Mouse (Mus musculus): ENCODE results near the gene Ndufab1.
A peak's percentile ranks its signal among the peaks of the same experiment; 100 is the strongest.
"Not testable (repeated sequence)": the region's sequence is repeated elsewhere in the genome, so short reads cannot be mapped to it uniquely, and the experiment has no call there.

Ndufab1 gene

DNA sequence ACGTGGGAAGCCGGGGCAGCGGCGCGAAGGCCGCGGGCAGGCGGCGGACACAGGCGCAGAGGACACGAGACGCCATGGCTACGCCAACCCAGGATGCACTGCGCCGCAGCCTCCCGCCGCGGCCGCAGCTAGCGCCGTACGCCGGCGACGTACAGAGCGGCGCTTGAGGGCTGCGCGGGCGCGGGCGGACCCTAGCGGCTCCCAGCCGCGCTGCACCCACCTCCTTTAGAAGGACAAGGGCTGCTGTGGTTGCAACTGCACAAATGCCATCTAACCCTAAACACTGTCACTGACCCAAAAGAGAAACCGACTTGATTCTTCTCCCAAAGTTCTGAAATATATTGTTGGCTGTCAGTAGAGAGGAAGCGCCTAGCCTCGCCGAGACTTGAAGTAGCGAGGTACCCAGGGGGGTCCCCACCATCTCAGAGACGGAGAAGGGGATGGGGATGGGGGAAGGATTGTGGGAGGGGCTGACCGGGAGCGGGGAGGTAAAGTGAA lies at the start of gene Ndufab1:
Gene Ndufab1 (minus strand): TSS at position 140 of the 498 bp plus-strand sequence.
- DNase-seq (ENCODE audit: low spot score in 2 of 2) = peak; percentile 86 to 93

DNA sequence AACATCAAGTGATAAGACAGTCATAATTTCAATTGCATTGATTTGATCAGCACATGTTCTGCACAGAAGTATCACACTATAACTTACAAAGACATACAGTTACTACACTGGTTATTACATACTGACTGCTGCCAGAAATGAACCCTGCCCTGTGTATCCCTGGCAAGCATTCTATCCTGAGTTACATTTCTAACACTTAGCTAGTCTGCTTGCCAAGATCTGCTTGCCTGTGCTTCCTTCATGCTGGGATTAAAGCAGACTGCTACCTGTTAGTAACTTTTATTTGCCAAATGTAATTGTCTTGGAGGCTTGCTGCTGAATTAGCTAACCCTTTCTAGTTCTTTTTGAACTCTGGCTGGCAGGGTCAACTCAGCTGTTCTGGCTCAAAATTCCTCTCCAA lies 39.3 kb upstream of the Ndufab1 start:
- no peak for DNase-seq (ENCODE audit: low spot score in 2 of 2)

DNA sequence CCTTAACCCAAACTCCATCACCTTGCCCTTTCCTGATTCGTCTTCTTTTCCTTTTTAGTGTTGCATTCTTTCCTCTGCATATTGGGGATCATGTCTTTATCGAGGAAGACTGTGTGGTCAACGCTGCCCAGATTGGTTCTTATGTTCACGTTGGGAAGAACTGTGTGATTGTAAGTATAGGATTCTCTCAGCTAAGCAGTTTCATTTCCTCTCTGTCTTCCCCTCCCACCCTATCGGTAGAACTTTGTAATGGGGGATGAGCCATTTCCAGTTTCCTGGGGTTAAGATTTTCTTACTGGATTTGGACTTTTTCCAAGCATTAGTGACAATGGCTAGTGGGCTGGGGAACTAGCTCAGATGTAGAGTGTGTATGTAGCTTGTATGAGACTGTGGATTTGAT lies 36.5 kb upstream of the Ndufab1 start:
- DNase-seq (ENCODE audit: low spot score in 2 of 2) = no peak

DNA sequence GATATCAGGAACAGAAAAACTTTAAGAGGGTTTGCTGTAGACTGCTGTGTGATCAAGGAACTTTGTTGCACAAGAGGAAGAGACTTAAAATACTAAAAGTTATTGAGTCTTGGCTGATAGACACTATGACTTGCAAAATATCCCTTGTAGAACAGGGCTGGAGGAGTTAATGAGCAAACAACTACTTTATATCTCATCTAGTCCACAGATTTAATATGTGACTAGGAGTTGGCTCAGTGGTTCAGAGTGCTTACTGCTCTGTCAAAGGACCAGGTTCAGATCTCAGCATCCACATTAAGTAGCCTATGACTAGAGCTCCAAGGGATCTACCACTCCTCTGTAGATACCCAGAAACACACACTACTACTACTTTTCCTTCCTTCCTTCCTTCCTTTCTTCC lies 35.4 kb upstream of the Ndufab1 start:
- DNase-seq (ENCODE audit: low spot score in 2 of 2) = no peak

- DNase-seq (ENCODE audit: low spot score in 2 of 2) = peak; percentile 31 to 69
Observed at GRCm38 (mm10) chr7:122135070-122135469, 33.4 kb upstream of the Ndufab1 start.

DNA sequence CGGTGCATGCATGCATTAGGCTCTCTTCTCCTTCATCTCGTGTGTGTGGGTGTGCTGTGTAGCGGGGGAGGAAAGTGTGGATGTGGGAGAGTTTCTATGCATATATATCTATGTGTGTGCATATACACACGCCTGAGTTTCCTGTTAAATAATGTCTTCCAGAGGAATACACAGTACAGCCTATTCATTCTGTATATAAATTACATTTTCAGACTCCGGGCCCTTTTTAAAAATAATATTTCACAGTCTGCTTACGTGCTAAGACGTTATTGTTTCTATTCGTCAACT lies 31.6 kb upstream of the Ndufab1 start:
- DNase-seq (ENCODE audit: low spot score in 2 of 2) = no peak

GRCm38 (mm10) chr7:122132497-122133337 lies 31.0 kb upstream of the Ndufab1 start, which contains the start of the genes Palb2 and Dctn5:
Palb2 (minus strand) TSS chr7:122132985.
Dctn5 (plus strand) TSS chr7:122133041.
- peak; percentile 98 to 99 for DNase-seq (ENCODE audit: low spot score in 2 of 2)

DNA sequence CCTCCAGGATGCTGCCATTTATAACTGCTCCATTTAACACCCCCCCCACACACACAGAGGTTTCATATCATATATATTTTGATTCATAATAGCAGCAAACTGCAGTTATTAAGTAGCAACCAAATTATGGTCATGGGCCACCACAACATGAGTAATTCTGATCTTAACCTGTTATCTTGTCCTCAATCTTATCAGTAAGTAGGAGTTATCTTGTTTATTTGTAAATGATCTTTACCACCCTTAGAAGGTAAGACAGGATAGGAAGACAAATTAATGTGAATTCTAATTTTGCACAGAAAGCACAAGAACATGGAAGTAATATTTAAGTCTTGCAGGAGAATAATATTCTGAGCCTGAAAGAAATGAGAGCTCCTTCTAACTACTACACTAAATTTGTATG lies 30.1 kb upstream of the Ndufab1 start:
- no peak for DNase-seq (ENCODE audit: low spot score in 2 of 2)

DNA sequence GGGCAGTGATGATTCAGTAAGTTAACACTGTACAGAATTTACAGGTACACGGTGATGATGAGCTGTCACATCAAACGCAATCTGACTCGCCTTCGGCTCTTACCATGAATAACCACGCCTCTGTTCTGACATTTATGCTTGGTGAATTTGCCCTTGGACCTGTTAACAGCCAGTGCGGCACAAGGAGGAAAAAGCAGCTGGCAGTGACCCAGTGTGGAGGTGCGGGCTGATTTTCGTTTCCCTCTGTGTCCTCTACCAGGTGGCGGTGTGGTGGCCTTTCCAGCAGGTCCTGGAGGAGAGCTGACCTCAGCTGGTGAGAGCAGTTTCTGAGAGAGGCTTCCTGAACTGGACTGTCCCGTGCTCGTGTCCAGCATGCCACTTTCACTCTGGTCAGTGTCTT lies 25.3 kb upstream of the Ndufab1 start:
- DNase-seq (ENCODE audit: low spot score in 2 of 2) = no peak

GRCm38 (mm10) chr7:122125636-122126035 lies 23.9 kb upstream of the Ndufab1 start:
- no peak for DNase-seq (ENCODE audit: low spot score in 2 of 2)

- no peak for DNase-seq (ENCODE audit: low spot score in 2 of 2)
Observed at GRCm38 (mm10) chr7:122123518-122123917, 21.8 kb upstream of the Ndufab1 start.

DNA sequence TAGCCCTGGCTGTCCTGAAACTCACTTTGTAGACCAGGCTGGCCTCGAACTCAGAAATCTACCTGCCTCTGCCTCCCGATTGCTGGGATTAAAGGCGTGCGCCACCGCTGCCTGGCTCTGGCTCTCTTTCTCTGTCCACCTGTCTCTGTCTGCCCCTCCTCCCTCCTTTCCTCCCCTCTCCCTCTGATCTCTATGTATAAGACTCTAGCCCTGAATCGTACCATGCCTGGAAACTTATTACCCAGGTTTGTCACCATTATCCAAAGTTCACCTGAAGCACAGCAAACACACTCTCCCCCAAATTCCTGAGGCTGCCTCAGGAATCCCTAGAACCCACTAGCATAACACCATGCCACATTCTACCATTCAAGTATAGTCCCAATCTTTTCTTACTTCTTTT lies 6.5 kb upstream of the Ndufab1 start:
- no peak for DNase-seq (ENCODE audit: low spot score in 2 of 2)

GRCm38 (mm10) chr7:122101014-122101746 lies 506 bp downstream of the Ndufab1 start:
- DNase-seq (ENCODE audit: low spot score in 2 of 2) = not testable (repeated sequence)

- DNase-seq (ENCODE audit: low spot score in 2 of 2) = peak; percentile 29 to 68
Observed at GRCm38 (mm10) chr7:122099222-122099621, 2.5 kb downstream of the Ndufab1 start.

GRCm38 (mm10) chr7:122098009-122098408 lies 3.7 kb downstream of the Ndufab1 start:
- DNase-seq (ENCODE audit: low spot score in 2 of 2) = no peak

- no peak for DNase-seq (ENCODE audit: low spot score in 2 of 2)
Observed at GRCm38 (mm10) chr7:122094564-122095330, 6.9 kb downstream of the Ndufab1 start.

GRCm38 (mm10) chr7:122087195-122087982 lies 14.3 kb downstream of the Ndufab1 start:
- DNase-seq (ENCODE audit: low spot score in 2 of 2) = no peak

- DNase-seq (ENCODE audit: low spot score in 2 of 2) = no peak
Observed at GRCm38 (mm10) chr7:122081071-122081470, 20.6 kb downstream of the Ndufab1 start.

DNA sequence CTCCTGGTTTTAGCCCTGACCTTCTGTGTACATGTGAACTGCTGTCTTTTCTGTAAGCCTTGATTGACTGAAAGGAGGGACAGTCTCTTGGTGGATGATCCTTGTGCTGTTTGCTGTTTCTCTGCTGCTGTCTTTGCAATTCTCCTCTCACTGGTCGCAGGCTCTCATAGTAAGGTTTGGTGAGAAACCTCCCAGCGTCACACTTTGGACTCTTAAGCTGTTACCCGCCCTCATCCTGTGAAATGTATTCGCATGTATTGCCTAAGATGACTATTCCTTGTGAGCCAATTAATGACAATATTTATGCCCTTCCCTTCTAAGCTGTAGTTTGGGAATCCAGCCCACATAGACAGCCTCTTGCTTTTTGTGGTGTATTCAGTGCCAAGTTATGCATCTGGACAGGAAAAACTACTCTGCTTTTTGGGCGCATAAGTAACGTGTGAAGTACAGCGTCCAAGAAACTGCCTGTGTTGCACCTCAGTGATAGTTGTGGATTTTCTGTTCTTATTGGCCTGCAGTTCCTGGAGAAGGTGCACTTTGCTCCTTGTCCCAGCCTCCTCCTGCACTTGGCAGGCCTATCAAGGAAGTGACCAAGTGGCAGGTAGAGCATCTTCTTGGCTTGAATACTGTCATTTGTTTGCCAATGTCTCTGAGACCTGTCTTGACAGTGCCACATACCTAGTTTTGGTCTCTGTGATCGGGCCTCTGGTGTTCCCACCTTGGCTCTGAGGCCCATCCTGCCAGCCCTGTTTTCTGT lies 21.7 kb downstream of the Ndufab1 start:
- no peak for DNase-seq (ENCODE audit: low spot score in 2 of 2)

- DNase-seq (ENCODE audit: low spot score in 2 of 2) = no peak
Observed at GRCm38 (mm10) chr7:122074374-122074773, 27.3 kb downstream of the Ndufab1 start.
